Mouse (Mus musculus) thymus, postnatal 36 days (tissue): Measurements from ENCODE around the gene Nudt14.

Experiments used
- DNase-seq, 2 experiments: peaks; one replicate each; pipeline ENCODE4 v3.0.0; 2022; ENCODE audit warnings: mixed read lengths in 2 of 2

Nudt14 gene

DNA sequence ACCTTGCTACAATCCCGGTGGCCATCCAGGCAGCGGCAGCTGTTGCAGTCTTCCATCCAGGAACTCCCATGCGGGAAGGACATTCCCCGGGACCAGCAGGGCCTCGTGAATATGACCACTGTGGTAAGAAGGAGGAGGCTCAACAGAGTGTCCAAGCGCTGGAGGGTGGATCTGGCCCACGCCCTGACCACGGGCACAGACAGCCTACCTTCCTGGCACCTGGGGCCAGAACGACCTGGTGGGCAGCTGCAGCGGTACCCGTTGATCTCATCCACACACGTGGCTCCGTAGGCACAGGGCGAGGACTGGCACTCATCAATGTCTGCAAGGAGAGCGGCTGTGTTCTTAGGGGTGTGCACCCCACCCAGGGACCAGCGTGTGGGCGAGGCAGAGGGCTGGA is 30.2 kb downstream of the Nudt14 start:
- DNase-seq: no peak

DNA sequence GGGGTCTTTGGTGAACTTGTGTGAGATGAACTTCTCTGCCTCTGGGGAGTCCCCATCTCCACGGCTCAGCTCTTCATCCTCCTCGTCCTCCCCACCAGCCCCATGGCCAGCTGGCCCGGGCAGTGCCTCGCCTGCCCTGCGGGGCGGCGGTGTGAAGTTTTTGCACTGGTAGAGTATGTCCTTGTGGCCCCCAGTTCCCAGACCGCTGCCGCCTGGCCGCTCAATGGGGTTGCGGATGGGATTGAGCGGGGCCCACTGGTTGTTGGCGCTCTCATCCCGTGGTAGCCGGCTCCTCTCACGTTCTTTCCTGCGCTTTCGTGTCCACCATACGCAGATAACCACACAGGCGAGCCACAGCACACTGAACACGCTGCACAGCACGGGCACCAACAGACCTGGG is 32.9 kb downstream of the Nudt14 start:
- no peak for DNase-seq

DNA sequence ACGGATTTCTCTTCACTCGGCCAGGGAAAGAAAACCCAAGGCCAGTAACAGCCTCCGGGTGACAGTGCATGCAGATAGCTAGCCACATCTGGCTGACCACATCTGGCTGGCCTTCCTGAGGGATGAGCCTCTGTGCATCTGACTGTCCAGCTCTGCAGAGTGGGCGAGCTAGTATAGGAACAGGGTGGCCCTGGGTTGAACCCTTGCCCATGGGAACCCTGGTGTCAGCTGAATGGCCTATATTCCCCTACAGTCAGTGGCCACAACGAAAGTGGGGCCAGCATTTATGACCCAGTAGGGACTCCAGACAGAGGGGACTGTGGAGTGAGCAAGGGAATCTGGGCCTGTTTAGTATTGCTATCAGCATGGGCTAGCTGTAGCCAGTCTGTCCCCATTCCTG is 36.9 kb downstream of the Nudt14 start:
- no peak for DNase-seq

DNA sequence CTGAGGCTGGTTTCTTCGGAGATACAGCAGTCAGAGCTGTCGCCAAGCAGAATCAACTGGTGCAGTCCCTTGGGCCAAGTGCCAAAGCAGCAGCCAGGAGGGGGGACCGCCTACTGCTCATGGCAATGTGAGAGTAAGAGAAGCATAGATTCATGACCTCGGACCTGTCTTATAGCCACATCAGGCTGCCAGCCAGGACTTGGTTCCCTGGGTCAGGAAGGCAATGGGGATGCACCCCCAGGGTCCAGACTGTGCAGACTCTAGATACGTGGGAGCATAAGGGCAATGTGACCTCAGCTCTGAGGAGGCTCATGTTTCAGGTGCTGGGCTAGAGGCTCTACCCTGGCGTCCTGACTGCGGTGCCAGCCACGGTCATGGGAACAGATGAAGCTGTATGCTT is 38.0 kb downstream of the Nudt14 start:
- no peak for DNase-seq

DNA sequence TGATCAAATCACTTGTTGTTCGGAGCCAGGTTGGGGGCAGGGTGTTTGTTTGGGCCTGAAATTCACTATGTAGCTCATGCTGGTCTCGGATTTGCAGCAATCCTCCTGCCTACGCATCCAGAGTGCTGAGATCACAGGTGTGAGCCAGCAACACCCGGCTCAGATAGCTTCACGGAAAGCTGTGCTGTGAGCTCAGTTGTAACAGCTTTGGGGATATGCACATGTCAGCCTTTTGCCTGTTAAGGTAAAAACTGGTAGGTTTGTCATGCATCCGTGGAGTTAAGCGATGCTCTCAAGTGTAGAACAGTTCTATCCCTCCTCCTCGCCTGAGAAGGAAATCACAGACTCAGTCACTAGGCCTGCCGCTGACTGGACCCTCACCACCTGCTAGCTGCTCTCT is 41.3 kb downstream of the Nudt14 start:
- no peak for DNase-seq

DNA sequence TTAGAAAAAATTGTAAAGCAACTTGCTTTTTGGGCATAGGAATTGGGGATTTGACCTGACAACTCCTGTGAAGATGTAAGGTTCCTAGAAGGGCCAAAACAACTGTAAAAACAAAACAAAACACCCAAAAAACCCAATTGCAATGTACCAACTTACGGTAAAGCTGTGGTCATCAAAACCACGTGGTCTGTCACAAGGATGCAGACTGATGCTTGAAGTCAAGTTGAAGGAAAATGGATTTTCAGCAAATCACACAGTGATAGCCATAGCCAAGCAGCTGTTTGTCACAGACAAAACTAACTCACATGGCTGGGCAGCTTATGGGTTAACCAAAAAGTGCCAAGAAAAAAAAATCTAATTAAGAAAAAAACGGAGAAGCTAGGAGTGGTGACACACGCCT is 43.0 kb downstream of the Nudt14 start:
- DNase-seq: no peak

DNA sequence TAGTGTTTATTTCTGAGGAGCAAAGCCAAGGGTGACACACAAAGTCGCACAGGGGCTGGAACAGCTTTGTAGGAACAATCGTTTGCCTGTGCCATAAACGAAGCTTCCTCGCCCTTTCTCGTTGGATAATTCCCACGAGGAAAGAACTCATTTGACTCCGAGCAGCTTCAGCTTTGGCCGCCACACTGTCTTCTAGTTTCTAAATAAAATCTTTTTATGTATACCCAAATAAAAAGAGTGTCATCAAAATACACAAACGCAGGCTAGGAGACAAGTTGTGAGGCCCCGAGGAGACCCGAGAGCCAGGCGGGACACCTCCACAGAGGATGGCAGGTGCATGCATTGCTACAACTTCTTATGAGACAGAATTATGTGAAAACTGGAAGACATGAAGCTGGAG is 43.6 kb downstream of the Nudt14 start:
- no peak for DNase-seq

DNA sequence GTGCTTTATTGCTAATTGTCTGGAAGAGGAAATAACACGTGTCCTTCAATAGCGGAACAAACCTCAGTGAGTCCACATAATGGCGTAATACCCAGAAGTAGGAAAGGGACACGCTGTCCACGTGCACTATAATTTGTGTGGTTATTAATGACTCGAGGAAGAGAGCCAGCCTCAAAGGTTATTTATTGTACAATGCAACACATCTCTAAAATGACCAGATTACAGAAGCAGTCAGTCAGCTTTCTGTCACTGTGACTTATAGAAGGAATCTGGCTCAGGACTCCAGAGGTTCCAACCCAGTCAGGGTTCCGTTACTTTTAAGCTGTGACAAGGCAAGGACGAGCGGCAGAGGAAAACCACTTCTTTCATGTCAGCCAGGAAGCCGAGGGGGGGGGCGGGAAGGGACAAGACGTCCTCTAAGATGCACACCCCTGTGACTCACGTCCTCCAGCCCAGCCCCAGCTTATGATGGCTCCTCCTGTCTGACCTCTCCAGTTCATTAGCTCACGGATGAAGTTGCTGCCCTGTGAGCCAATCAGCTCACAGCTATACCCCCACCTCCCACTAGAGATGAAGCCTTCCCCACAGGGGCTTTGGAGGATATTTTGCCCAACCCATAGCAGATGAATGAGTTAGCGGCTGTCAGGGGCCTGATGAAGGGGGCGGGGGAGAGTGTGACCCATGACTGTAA is 44.3 kb downstream of the Nudt14 start:
- DNase-seq: no peak

DNA sequence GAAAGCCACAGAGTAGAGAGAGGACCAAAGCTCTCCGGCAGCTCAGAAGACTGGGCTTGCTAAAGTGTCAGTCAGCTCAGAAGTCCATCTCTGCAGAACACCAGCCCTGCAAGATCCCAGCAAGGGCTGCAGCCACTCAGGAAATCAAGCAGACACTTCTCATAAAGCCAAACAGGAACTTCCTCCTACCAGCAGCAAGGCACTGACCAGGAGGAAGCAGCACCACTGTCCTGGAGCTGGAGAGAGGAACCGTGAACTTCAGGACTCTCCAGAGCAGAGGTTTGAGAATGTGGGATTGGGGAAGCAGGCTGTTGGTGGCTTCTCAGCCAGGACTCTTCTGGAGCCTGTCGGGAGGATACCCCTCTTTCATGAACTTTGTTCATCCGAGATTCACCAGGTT is 47.0 kb downstream of the Nudt14 start:
- DNase-seq: no peak

DNA sequence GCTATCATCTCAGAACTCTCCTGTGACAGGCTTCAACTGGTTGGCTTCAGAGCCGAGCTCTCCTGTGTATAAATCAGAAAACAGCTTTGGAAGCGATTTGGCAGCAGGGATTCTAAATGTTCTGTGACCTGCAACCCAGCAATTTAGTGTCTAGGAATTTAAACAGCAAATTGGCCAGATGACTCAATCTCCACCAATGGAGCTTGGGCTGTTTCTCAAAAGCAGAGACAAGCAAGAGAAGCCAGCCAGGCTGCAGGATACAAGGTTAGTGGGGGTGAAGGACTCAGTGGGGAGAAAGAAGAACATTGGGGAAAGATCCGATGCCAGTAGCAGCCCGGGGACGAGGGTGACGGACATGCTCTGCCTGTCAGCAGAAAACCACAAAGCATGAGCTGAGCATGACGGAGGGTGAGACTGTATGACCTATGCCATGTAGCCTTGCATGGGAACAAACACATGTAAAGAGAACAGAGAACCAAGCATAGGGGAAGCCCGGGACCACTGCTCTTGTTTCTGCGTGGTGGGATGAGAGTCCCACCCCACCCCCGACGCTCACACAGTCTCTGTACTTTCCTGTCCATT is 47.5 kb downstream of the Nudt14 start:
- no peak for DNase-seq

DNA sequence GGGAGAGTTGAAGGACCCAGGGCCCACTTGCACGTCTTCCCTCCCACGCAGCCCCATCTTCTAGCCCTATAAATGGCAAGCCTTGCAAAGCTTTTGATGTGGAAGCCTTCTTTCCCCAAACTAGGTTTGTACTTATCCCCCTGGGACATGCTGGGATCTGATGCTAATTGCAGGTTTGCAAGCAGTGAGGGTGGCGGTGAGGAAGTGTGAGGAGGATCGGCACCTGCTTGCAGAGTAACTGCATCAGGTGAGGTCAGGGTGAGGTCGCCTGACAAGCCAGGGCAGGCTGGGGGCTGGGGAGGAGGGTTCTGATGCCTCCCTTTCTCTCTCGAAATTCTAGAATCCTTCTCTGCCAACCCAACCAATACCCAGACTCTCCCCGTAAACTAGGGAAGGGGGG is 56.5 kb downstream of the Nudt14 start:
- no peak for DNase-seq
